In genomic region chr11:88187417-88188133, GRCm38 (mm10) we compare ENCODE assay signal across 8 mouse cellular contexts. TPM values are rescaled to one million over a fixed set of nuclear protein-coding genes. Genes with fewer than 3 reads are reported as not detected.
A peak's percentile ranks its signal among the peaks of the same experiment; 100 is the strongest.
DNase-seq lines count a peak whose midpoint lies in the region; ATAC-seq lines count a peak whose summit lies in the region.

No protein-coding gene starts in this region.

- H3K27me3 ChIP-seq in megakaryocyte, embryonic 14.5 days (replicated peaks) = no peaks in the 10 kb centered on the region

- peak; percentile 94 for ATAC-seq in inflammation-experienced regulatory T-cells, adult 6 months

- H3K9me3 ChIP-seq in megakaryocyte, embryonic 14.5 days = no peaks in the 10 kb centered on the region

- H3K36me3 ChIP-seq in megakaryocyte, embryonic 14.5 days (replicated peaks; ENCODE audit: low read length) = peaks cover 94% of the 10 kb centered on the region

- DNase-seq in WW6 (ENCODE audit: low read depth, low spot score) = peak; percentile 89
- peak; percentile 75 to 78 for DNase-seq in cerebellum, postnatal 4 days (ENCODE audit: low spot score in 2 of 2)
- peak; percentile 80 for DNase-seq in gastrocnemius, postnatal 10 days
- peak; percentile 71 to 87 for DNase-seq in left cerebral cortex, adult 9 months (ENCODE audit: low spot score in 2 of 2)
- DNase-seq in right cerebral cortex, adult 2 months (ENCODE audit: low spot score in 2 of 2) = peak; percentile 82 to 86
- DNase-seq in urinary bladder, postnatal 25 days (ENCODE audit: low spot score) = peak; percentile 72

- peak overlapping the region; percentile 81 for H3K4me3 ChIP-seq in megakaryocyte, embryonic 14.5 days (replicated peaks)

- H3K4me1 ChIP-seq in megakaryocyte, embryonic 14.5 days = peaks cover 77% of the 10 kb centered on the region

RNA-seq across cellular contexts. Expression of gene Mrps23, which starts 16.6 kb away (rescaled TPM):
- total RNA-seq in gastrocnemius, postnatal 10 days (2021) = 100 to 1,000 TPM; 121 to 133 TPM
- 100 to 1,000 TPM in 2 of 3 experiments, 10 to 100 TPM in 1; 75.3 to 134 (median 101) TPM for polyA plus RNA-seq in inflammation-experienced regulatory T-cells, adult 6 months (2017; shearing (Covaris generic))
- polyA plus RNA-seq in megakaryocyte, embryonic 14.5 days (2012; ENCODE audit: insufficient read depth, low replicate concordance) = 62.3 and 197 TPM in 2 replicates

Comparison
In these comparisons a context has a peak if more than half of its experiments do, and no peak if none do; other contexts are left out.
1. Peak in every context shown above with its lines: DNase-seq, ATAC-seq and H3K4me3 ChIP-seq.